Mouse (Mus musculus): ENCODE results near the gene Cacna1e.

DNA sequence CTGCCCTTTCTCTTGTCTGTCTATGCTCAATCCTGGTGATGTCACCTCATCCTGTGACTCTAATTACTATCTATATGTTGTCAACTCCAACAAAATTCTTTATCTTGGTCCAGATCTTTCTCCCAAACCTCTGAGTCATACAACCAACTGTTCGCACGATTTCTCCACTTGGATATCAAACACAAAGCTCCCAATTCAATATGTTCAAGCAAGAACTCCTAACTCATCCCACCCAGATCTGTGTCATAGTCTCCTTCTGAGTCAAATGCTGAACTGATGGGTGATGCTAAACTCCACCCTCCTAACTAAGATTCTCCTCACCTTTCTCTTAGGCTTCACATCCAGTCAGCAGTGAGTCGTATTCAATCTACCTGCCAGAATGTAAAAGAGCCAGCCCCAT is 68.0 kb downstream of the Cacna1e start:
- no peak for TF ChIP-seq CTCF (IDR thresholded peaks at IDR 0.05; ENCODE audit: low read depth, low read length)
- no peak for TF ChIP-seq POLR2A (IDR thresholded peaks at IDR 0.05; ENCODE audit: borderline replicate concordance, low read depth, low read length)

Data from bone marrow macrophage, adult 2 months (primary cell).